Mouse (Mus musculus): ENCODE results near the gene Ackr4. TPM values are rescaled to one million over a fixed set of nuclear protein-coding genes. Genes with fewer than 3 reads are reported as not detected.

The Ackr4 gene
- polyA plus RNA-seq, 1 experiment from 2014 or later: 0.23 TPM

GRCm38 (mm10) chr9:104062430-104063243, 64.1 kb downstream of the Ackr4 start, which contains the start of gene Uba5:
Uba5 (minus strand) TSS chr9:104063134.
- in situ Hi-C loops (cut with MboI; ENCODE audit: low pct_unique_long_range_greater_than_20kb): no loop called here
- no peak for DNase-seq (ENCODE audit: low read depth, low spot score)
- no peaks in the 10 kb centered on the region for H3K27me3 ChIP-seq
- TF ChIP-seq CTCF (IDR thresholded peaks at IDR 0.05): no peak
- CTCF ChIA-PET: interaction anchor here (0.8 kb wide), 1 partner anchor 13 kb away, joined by 3 read pairs; no protein-coding TSS in a partner anchor
- POLR2A ChIA-PET: no interaction called here
- peak; percentile 85 for ATAC-seq

DNA sequence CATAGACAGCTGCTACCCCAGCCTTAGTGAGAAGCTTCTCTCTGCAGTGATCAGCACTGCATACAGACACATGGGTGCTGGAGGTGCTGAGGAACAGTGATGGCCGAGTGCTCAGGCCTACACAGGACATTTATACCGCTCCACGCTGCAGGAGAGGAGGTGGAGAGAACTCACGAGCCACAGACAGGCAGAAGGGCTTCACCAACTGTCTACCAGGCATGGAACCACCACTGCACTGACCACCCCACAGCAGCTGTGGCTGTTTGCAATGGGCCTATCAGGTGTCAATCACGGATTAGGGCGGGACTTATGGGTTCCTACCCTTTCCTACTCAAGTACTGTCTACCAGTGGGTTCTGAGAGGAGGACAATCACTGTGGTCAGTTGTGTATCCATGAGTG, 75.7 kb downstream of the Ackr4 start:
- DNase-seq (ENCODE audit: low read depth, low spot score) (no peak), ATAC-seq (no peak)
- ChIA-PET CTCF (no interaction called here), POLR2A (no interaction called here)
- in situ Hi-C loops (cut with MboI; ENCODE audit: low pct_unique_long_range_greater_than_20kb): no loop called here
- no peak for TF ChIP-seq CTCF (IDR thresholded peaks at IDR 0.05)
- no peaks in the 10 kb centered on the region for H3K27me3 ChIP-seq

GRCm38 (mm10) chr9:104043676-104044075, 83.1 kb downstream of the Ackr4 start:
- TF ChIP-seq CTCF (IDR thresholded peaks at IDR 0.05): no peak
- in situ Hi-C loops (cut with MboI; ENCODE audit: low pct_unique_long_range_greater_than_20kb): no loop called here
- no peak for DNase-seq (ENCODE audit: low read depth, low spot score)
- ChIA-PET POLR2A (no interaction called here), CTCF (interaction anchor here (0.8 to 0.9 kb wide), 2 partner anchors 10 to 17 kb away, joined by 3 read pairs; no protein-coding TSS in a partner anchor)
- no peaks in the 10 kb centered on the region for H3K27me3 ChIP-seq
- no peak for ATAC-seq

- ATAC-seq (no peak), DNase-seq (ENCODE audit: low read depth, low spot score) (no peak)
- H3K27me3 ChIP-seq: no peaks in the 10 kb centered on the region
- in situ Hi-C loops (cut with MboI; ENCODE audit: low pct_unique_long_range_greater_than_20kb): no loop called here
- ChIA-PET CTCF (interaction anchor here (1.0 kb wide), 1 partner anchor 12 kb away, joined by 3 read pairs; no protein-coding TSS in a partner anchor), POLR2A (no interaction called here)
- no peak for TF ChIP-seq CTCF (IDR thresholded peaks at IDR 0.05)
Measured at GRCm38 (mm10) chr9:104040362-104040761, 86.4 kb downstream of the Ackr4 start, which contains the start of gene Gm28305. Gm28305 (plus strand) TSS chr9:104040662.

DNA sequence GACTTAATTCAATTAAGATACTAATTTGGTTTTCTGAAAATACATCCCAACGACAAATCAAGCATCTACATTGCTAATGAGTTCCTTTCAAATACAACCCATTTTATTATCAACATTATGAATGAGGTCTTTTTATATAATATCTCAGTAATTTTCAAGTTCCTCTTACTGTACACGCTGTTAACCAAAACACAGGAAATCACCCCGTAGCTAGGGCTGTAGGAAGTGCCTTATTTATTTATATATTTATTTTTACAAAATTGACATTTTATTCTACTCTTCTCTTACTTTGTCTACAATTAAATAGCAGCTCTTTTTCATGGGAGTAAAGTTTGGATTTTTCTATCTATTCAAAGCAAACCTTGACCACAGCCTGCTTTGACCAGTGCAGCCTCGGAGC, 87.0 kb downstream of the Ackr4 start:
- no peak for TF ChIP-seq CTCF (IDR thresholded peaks at IDR 0.05)
- DNase-seq (ENCODE audit: low read depth, low spot score) (no peak), ATAC-seq (no peak)
- CTCF ChIA-PET: interaction anchor here (1.0 kb wide), 1 partner anchor 11 kb away, joined by 3 read pairs; no protein-coding TSS in a partner anchor
- in situ Hi-C loops (cut with MboI; ENCODE audit: low pct_unique_long_range_greater_than_20kb): no loop called here
- POLR2A ChIA-PET: no interaction called here
- no peaks in the 10 kb centered on the region for H3K27me3 ChIP-seq

DNA sequence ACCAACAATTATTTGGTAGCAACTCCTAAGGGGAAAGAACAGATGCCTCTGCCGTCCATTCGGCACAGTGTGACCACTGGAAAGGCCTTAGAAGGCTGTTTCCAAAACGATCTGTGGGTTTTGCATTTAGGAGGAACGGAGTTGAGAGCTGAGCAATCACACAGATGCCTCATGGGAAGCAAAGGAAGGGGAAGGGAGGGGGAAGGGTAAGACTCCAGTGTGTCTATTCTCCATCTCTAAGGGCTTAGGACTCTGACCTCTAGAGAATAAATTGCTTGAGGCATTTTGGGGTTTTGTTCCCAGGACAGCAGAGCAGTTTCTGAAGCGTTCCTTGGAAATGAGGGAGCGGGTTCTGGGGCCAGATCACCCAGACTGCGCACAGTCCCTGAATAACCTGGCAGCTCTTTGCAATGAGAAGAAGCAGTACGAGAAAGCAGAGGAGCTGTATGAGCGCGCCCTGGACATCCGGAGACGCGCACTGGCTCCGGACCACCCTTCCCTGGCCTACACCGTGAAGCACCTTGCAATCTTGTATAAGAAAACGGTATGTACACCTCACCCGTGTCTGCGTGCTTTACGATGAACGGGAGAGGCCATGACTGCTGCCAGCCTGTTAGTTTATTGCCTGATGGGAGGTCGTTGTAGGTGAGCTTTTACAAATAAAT, 87.6 kb downstream of the Ackr4 start:
- TF ChIP-seq CTCF (IDR thresholded peaks at IDR 0.05): no peak
- POLR2A ChIA-PET: no interaction called here
- no peaks in the 10 kb centered on the region for H3K27me3 ChIP-seq
- in situ Hi-C loops (cut with MboI; ENCODE audit: low pct_unique_long_range_greater_than_20kb): no loop called here
- DNase-seq (ENCODE audit: low read depth, low spot score) (no peak), ATAC-seq (no peak)
- CTCF ChIA-PET: interaction anchor here (1.0 kb wide), 1 partner anchor 10 kb away, joined by 3 read pairs; no protein-coding TSS in a partner anchor

DNA sequence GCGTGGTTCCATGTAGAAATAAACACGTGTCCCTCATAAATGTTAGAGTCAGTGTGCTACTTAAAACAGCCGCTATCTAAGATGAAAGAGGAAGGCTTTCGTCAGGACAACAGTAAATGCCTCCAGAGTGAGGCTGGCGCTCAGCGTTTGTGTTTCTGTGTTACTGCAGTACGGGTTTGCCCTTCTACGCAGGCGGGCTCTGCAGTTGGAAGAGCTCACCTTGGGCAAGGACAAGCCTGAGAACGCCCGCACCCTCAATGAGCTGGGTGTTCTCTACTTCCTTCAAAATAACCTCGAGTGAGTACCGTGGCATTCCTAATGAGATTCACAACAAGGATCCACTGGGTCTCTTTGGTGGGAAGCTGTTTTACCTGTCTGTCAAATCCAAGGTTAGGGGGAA, 88.5 kb downstream of the Ackr4 start:
- CTCF ChIA-PET: interaction anchor here (1.7 kb wide), 1 partner anchor 15 kb away, joined by 6 read pairs; no protein-coding TSS in a partner anchor
- in situ Hi-C loops (cut with MboI; ENCODE audit: low pct_unique_long_range_greater_than_20kb): no loop called here
- no peak for DNase-seq (ENCODE audit: low read depth, low spot score)
- no peak for ATAC-seq
- TF ChIP-seq CTCF (IDR thresholded peaks at IDR 0.05): no peak
- no peaks in the 10 kb centered on the region for H3K27me3 ChIP-seq
- POLR2A ChIA-PET: no interaction called here

GRCm38 (mm10) chr9:104035261-104036015, 91.3 kb downstream of the Ackr4 start:
- H3K27me3 ChIP-seq: no peaks in the 10 kb centered on the region
- POLR2A ChIA-PET: no interaction called here
- TF ChIP-seq CTCF (IDR thresholded peaks at IDR 0.05): peak; percentile 80
- peak; percentile 93 for ATAC-seq
- CTCF ChIA-PET: interaction anchor here (1.2 to 2.1 kb wide), 3 partner anchors 9 to 58 kb away, joined by 3 to 9 read pairs (median 3); no protein-coding TSS in a partner anchor
- DNase-seq (ENCODE audit: low read depth, low spot score): peak; percentile 1
- in situ Hi-C loops (cut with MboI; ENCODE audit: low pct_unique_long_range_greater_than_20kb): no loop called here

DNA sequence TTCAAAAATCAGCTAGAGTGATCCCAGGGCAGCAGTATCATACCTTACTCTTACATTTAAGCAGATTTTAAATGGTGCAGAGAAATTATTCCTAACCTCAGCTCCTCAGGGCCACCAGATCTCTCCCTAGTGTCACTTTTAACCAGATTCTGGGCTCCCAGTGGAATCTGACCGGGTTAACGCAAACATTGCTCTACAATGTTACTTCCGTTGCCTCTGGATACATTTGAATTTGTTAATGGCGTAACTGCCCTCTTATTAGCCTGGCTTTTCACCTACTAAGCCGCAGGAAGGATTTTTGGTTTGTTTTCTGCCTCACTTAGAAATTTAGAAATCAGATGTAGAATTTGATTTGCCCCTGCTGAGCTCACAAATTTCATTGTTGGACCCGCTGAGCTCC, 92.0 kb downstream of the Ackr4 start:
- ATAC-seq (no peak), DNase-seq (ENCODE audit: low read depth, low spot score) (no peak)
- POLR2A ChIA-PET: no interaction called here
- no peak for TF ChIP-seq CTCF (IDR thresholded peaks at IDR 0.05)
- in situ Hi-C loops (cut with MboI; ENCODE audit: low pct_unique_long_range_greater_than_20kb): no loop called here
- H3K27me3 ChIP-seq: no peaks in the 10 kb centered on the region
- CTCF ChIA-PET: interaction anchor here (0.7 to 2.1 kb wide), 4 partner anchors 10 to 59 kb away, joined by 3 to 9 read pairs (median 3); no protein-coding TSS in a partner anchor

GRCm38 (mm10) chr9:104034231-104034630, 92.5 kb downstream of the Ackr4 start:
- CTCF ChIA-PET: interaction anchor here (0.7 to 2.1 kb wide), 3 partner anchors 11 to 59 kb away, joined by 3 to 9 read pairs (median 3); no protein-coding TSS in a partner anchor
- TF ChIP-seq CTCF (IDR thresholded peaks at IDR 0.05): no peak
- DNase-seq (ENCODE audit: low read depth, low spot score) (no peak), ATAC-seq (no peak)
- H3K27me3 ChIP-seq: no peaks in the 10 kb centered on the region
- in situ Hi-C loops (cut with MboI; ENCODE audit: low pct_unique_long_range_greater_than_20kb): no loop called here
- POLR2A ChIA-PET: no interaction called here

Other genes with a start within 250 kb of the Ackr4 start
- 4.2 TPM for gene Nphp3, start 124.4 kb downstream of the Ackr4 start, polyA plus RNA-seq (2021)
- not detected for gene Gm28305, start 86.3 kb downstream of the Ackr4 start, polyA plus RNA-seq (2021)
- gene Uba5, start 63.8 kb downstream of the Ackr4 start, polyA plus RNA-seq (2021): 42.2 TPM
- 24.7 TPM for gene Acad11, start 63.6 kb downstream of the Ackr4 start, polyA plus RNA-seq (2021)
- 64.2 TPM for gene Dnajc13, start 136.0 kb upstream of the Ackr4 start, polyA plus RNA-seq (2021)
- gene Acpp, start 210.8 kb upstream of the Ackr4 start, polyA plus RNA-seq (2021): not detected

Data from Patski (cell line).